Mouse (Mus musculus) lung, postnatal 4 days (tissue): Measurements from ENCODE around the gene Zfp949.
"Not testable (repeated sequence)": the region's sequence is repeated elsewhere in the genome, so short reads cannot be mapped to it uniquely, and the experiment has no call there.

Experiments used
- DNase-seq, 2 experiments: peaks; one replicate each; pipeline ENCODE4 v3.0.0; 2021

Gene Zfp949

GRCm38 (mm10) chr9:88545534-88545933 lies 2.3 kb upstream of the Zfp949 start:
- no peak for DNase-seq

GRCm38 (mm10) chr9:88546166-88546565 lies 1.7 kb upstream of the Zfp949 start:
- DNase-seq = peak in 1 of 2 experiments; percentile 59

GRCm38 (mm10) chr9:88546657-88547056 lies 1.2 kb upstream of the Zfp949 start:
- no peak for DNase-seq

GRCm38 (mm10) chr9:88547270-88547669 lies 550 bp upstream of the Zfp949 start:
- peak; percentile 26 to 41 for DNase-seq

- no peak for DNase-seq
Measured at GRCm38 (mm10) chr9:88548614-88548945, 760 bp downstream of the Zfp949 start.

GRCm38 (mm10) chr9:88553071-88553470 lies 5.3 kb downstream of the Zfp949 start:
- DNase-seq = no peak

- no peak for DNase-seq
Measured at GRCm38 (mm10) chr9:88558146-88558545, 10.3 kb downstream of the Zfp949 start.

- not testable (repeated sequence) for DNase-seq
Measured at GRCm38 (mm10) chr9:88561476-88561875, 13.7 kb downstream of the Zfp949 start.

- not testable (repeated sequence) for DNase-seq
Measured at GRCm38 (mm10) chr9:88570471-88570870, 22.7 kb downstream of the Zfp949 start.

GRCm38 (mm10) chr9:88580591-88580990 lies 32.8 kb downstream of the Zfp949 start, which contains the start of gene Trim43a:
Trim43a (plus strand) TSS chr9:88580891.
- not testable (repeated sequence) for DNase-seq

GRCm38 (mm10) chr9:88593708-88594107 lies 45.9 kb downstream of the Zfp949 start:
- DNase-seq = not testable (repeated sequence)

- DNase-seq = peak; percentile 99 to 100
Measured at GRCm38 (mm10) chr9:88599206-88600162, 51.7 kb downstream of the Zfp949 start.
